Comparison of ENCODE assay signal across 9 mouse cellular contexts in the genomic region with DNA sequence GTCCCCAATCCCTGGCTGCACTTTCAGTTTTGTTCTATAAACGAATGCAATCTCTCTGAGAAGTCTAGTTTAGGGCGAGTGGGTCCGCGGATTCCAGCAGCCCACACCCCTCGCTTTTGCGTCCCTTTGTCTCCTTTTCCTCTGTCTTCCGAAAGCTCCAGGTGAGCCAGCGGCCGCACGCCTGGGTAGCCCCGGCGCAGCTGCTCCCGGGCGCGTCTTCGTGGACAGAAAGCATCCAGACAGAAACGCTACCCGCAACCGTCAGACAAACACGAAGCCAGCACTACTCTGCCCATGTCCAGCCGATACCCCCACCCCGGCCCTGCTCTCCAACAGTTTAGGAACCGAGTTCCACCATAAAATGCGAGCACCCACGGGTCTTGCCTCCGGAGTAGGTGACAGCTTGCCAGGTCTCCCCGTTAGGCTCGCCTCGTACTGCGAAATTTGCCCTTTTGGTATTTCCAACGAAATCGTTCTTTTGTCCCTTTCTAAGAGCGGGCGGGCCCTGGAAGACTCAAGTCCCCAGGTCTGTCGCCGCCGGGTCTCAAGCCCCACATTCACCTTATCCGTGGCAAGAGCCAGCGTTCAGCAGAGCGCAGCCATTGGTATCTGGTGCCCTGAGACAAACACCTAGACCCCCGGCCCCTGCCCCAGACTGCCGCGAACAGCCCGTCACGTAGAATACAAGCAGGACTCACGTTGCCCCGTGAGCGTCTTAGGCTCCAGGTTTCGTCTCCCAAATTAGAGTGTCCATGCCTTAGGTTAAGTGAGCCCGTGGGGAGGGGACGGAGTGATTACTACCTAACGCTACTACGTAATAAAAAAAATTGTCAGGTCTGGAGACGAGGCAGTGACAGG. TPM values are rescaled to one million over a fixed set of nuclear protein-coding genes. Genes with fewer than 3 reads are reported as not detected.
A peak's percentile ranks its signal among the peaks of the same experiment; 100 is the strongest.
DNase-seq lines count a peak whose midpoint lies in the region; ATAC-seq and TF ChIP-seq lines count a peak whose summit lies in the region.
"Had no signal": no experiment of that assay in that cellular context is flagged by ENCODE, and none has a peak within 500 bp of the region (broad histone marks: within the 10 kb centered on the region; RNA-seq: fewer than 3 reads in every experiment).

No protein-coding gene starts in this region.

- peak overlapping the region; percentile 63 for H3K4me2 ChIP-seq in midbrain, embryonic 12.5 days (replicated peaks)

- ATAC-seq in midbrain, embryonic 12.5 days (ENCODE audit: low FRiP score, low read depth) = no peak

- under 1% methylated on average over 54 of the region's 54 CpGs for WGBS in midbrain, embryonic 12.5 days

- no peaks in the 10 kb centered on the region for H3K9me3 ChIP-seq in ES-E14 (ENCODE audit: control insufficient read depth, insufficient read depth, low read depth, low read length)
- no peaks in the 10 kb centered on the region for H3K9me3 ChIP-seq in midbrain, embryonic 12.5 days

- DNase-seq in cerebellum, postnatal 14 days = peak; percentile 33 to 52
- DNase-seq in cerebellum, adult 8-10 months = no peak
- DNase-seq in ES-E14 (ENCODE audit: low read depth, low spot score) = no peak
- peak; percentile 24 for DNase-seq in forelimb bud, embryonic 11.5 days (ENCODE audit: low read depth, low spot score)
- DNase-seq in kidney, adult 9 months = peak; percentile 28
- DNase-seq in right cerebral cortex, postnatal 10 days (ENCODE audit: low spot score in 2 of 2) = no peak
- no peak for DNase-seq in left cerebral cortex, adult 9 months (ENCODE audit: low spot score in 2 of 2)

- H3K27me3 ChIP-seq in midbrain, embryonic 12.5 days = peaks cover 88% of the 10 kb centered on the region

- H3K36me3 ChIP-seq in ES-E14 (ENCODE audit: control insufficient read depth, insufficient read depth, low read length, poor library complexity, severe bottlenecking) = no peaks in the 10 kb centered on the region
- no peaks in the 10 kb centered on the region for H3K36me3 ChIP-seq in midbrain, embryonic 12.5 days

- no peak overlapping the region for H3K27ac ChIP-seq in ES-E14 (ENCODE audit: insufficient read depth, low read depth, low read length, poor library complexity, severe bottlenecking)
- H3K27ac ChIP-seq in midbrain, embryonic 12.5 days (replicated peaks) = no peak overlapping the region

- no peak overlapping the region for H3K9ac ChIP-seq in ES-E14 (ENCODE audit: insufficient read depth, low read depth, low read length, poor library complexity, severe bottlenecking)
- H3K9ac ChIP-seq in midbrain, embryonic 12.5 days (replicated peaks) = no peak overlapping the region

- peak overlapping the region; percentile 9 to 19; a peak in 1 of 4 replicates for H3K4me3 ChIP-seq in ES-E14 (ENCODE audit: insufficient read depth in 1 of 2, low read depth in 1 of 2, low read length in 2 of 2, poor library complexity in 1 of 2, severe bottlenecking in 1 of 2)
- peak overlapping the region; percentile 38 for H3K4me3 ChIP-seq in midbrain, embryonic 12.5 days

- in situ Hi-C loops in ES-E14 (cut with MboI; ENCODE audit: low sequenced_read_pairs in 2 of 2, unreplicated experiment in 2 of 2) = no loop called here

- peaks cover 0 to 3% of the 10 kb centered on the region in 2 experiments; a peak in 1 of 4 replicates for H3K4me1 ChIP-seq in ES-E14 (ENCODE audit: control insufficient read depth in 2 of 2, insufficient read depth in 2 of 2, low read length in 2 of 2, poor library complexity in 1 of 2)
- H3K4me1 ChIP-seq in midbrain, embryonic 12.5 days = peaks cover 27% of the 10 kb centered on the region

TF ChIP-seq in ES-E14, 5 proteins besides CTCF, POLR2A, EP300 and RAD21:
- TF ChIP-seq HCFC1 (IDR thresholded peaks at IDR 0.05; ENCODE audit: borderline replicate concordance, insufficient read depth, low read length) (no peak), ZNF384 (IDR thresholded peaks at IDR 0.05; ENCODE audit: low read depth, low read length) (no peak), CHD2 (IDR thresholded peaks at IDR 0.05; ENCODE audit: low read depth, low read length) (no peak), MAFK (IDR thresholded peaks at IDR 0.05; ENCODE audit: insufficient read depth, low read depth, low read length) (no peak), ZC3H11A (IDR thresholded peaks at IDR 0.05; ENCODE audit: borderline replicate concordance, low read depth, low read length) (no peak)
TF ChIP-seq in ES-E14: peak in this region for 0.

RNA-seq across cellular contexts. Expression of a gene that starts 0.9 kb away (rescaled TPM):
- total RNA-seq in ES-E14 (2012; rRNA removed) = not detected in 2 replicates
- polyA plus RNA-seq in midbrain, embryonic 12.5 days (2016; fragmentation: Nextera tagmentation; extraction: Ambion mirVana) = 0.50 and 1.2 TPM in 2 replicates
- polyA plus RNA-seq: C2C12 had no signal

Comparison
In these comparisons a context has a peak if more than half of its experiments do, and no peak if none do; other contexts are left out.
1. DNase-seq: peak in cerebellum, postnatal 14 days (2 of 2), forelimb bud, embryonic 11.5 days (single experiment) and kidney, adult 9 months (single experiment); none in cerebellum, adult 8-10 months (single experiment), ES-E14 (single experiment), right cerebral cortex, postnatal 10 days (0 of 2) and left cerebral cortex, adult 9 months (0 of 2).